Mouse (Mus musculus) heart, adult 2 months (tissue): ENCODE measurements around the gene Usp36. TPM values are rescaled to one million over a fixed set of nuclear protein-coding genes. Genes with fewer than 3 reads are reported as not detected.
A peak's percentile ranks its signal among the peaks of the same experiment; 100 is the strongest.

Source experiments
- DNase-seq, 2 experiments: peaks; one replicate each; pipeline ENCODE4 v3.0.0; 2021
- H3K27ac ChIP-seq: fragments of 200-600 bp; 2 replicates; pipeline ENCODE4 v1.8.1; 2022
- H3K27me3 ChIP-seq: fragments of 200-500 bp; 2 replicates; pipeline ENCODE4 v1.6.1; 2012; ENCODE audit warnings: mild to moderate bottlenecking, low read length, inconsistent platforms, mixed read lengths; ENCODE audit not compliant: control insufficient read depth, insufficient read depth
- H3K36me3 ChIP-seq: fragments of 200-500 bp; 2 replicates; pipeline ENCODE4 v1.6.1; 2012; ENCODE audit warnings: low read length, inconsistent platforms; ENCODE audit not compliant: control insufficient read depth, insufficient read depth
- H3K4me1 ChIP-seq: fragments of 200-500 bp; 2 replicates; pipeline ENCODE4 v1.6.1; 2011; ENCODE audit warnings: low read length; ENCODE audit not compliant: control insufficient read depth, insufficient read depth
- H3K4me3 ChIP-seq: fragments of 200-600 bp; 2 replicates; pipeline ENCODE4 v1.8.1; 2022
- H3K79me2 ChIP-seq: fragments of 200-500 bp; replicated peaks from 2 replicates; pipeline ENCODE4 v1.6.1; 2012; ENCODE audit warnings: mild to moderate bottlenecking, inconsistent platforms, low read length, moderate library complexity, mixed read lengths; ENCODE audit not compliant: control insufficient read depth, insufficient read depth
- H3K9ac ChIP-seq: fragments of 200-500 bp; 2 replicates; pipeline ENCODE4 v1.6.1; 2012; ENCODE audit warnings: low read depth, mild to moderate bottlenecking, control low read depth, inconsistent platforms, low read length, mixed read lengths
- CTCF ChIP-seq: fragments of 200-600 bp; IDR thresholded peaks from 2 replicates; pipeline ENCODE4 v1.8.1; 2022; ENCODE audit warnings: antibody characterized with exemption, mild to moderate bottlenecking, moderate library complexity
- EP300 ChIP-seq: fragments of 200-500 bp; IDR thresholded peaks from 2 replicates; pipeline ENCODE4 v1.6.1; 2011; ENCODE audit warnings: low read depth, low read length, control low read depth; ENCODE audit not compliant: insufficient read depth
- POLR2A ChIP-seq: fragments of 200-500 bp; IDR thresholded peaks from 2 replicates; pipeline ENCODE4 v1.6.1; 2011; ENCODE audit warnings: mild to moderate bottlenecking, low read depth, low read length, control low read depth; ENCODE audit not compliant: insufficient read depth
- WGBS: fragments of 180-500 bp; shearing (Covaris S2); methylation state at CpG from one replicate; pipeline ENCODE4 v1.1.7; 2018; 5-methylcytosine and 5-hydroxymethylcytosine counted together
- intact Hi-C: fragments of 180-260 bp; cut with DNase I; formaldehyde crosslinking; loops from one replicate; pipeline ENCODE4 v1.15.1; 2025
- polyA plus RNA-seq: library from polyadenylated mRNA; depleted of rRNA; stranded (reverse); fragments of >200 nt; gene quantifications from 2 replicates; pipeline ENCODE4 v1.2.3, GENCODE M21; 2012
- total RNA-seq, 2 experiments: library from RNA; stranded (reverse); gene quantifications; 2 replicates each; pipeline ENCODE4 v1.2.3; 2021

Gene Usp36
- total and polyA plus RNA-seq, 3 experiments: 10.3 to 15.5 (median 13.1) TPM

DNA sequence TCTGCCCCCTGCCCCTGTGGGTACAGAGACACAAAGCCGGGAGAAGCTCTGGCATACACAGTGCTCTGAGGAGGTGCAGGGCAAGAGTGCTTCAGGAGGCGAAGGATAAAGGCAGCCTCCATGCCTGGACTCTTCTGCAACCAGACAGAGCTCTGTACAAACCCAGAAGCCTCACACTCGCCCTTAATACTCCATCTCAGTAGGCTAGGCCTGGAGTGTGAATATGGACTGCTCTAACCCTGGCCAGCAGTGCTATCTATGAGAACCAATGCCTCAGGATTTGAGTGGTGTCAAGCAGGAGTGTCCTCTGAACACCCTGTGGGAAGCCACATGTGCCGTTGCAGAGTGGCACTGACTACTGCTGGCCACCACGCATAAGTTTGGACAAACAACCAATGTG is 38.9 kb upstream of the Usp36 start:
- 91% methylated on average over 5 of the region's 5 CpGs for WGBS
- DNase-seq: no peak
- Histone ChIP-seq H3K79me2 (no peaks in the 10 kb centered on the region), H3K27me3 (no peaks in the 10 kb centered on the region), H3K27ac (no peak overlapping the region), H3K4me3 (no peak overlapping the region), H3K9ac (no peak overlapping the region), H3K36me3 (no peaks in the 10 kb centered on the region), H3K4me1 (peaks cover 20% of the 10 kb centered on the region)
- no peak for TF ChIP-seq CTCF
- intact Hi-C loops: no loop called here

DNA sequence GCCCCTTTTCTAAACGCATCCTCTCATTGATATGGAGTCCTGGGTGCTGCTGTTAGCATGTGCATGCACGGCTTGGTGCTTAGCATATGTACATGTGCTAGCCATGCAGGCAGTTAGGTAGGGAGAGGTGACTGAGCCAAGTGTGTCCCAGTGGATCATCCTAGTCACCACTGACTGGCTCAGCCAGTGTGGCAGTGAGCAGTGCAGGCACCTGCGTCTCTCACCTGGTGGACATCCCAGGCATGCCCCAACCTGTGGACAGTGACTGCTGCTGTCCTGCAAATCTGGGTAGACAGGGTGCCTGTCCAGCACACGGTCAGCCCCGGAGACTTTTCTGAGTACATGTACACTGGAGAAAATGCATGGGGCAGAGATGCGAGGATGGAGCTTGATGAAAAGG is 38.5 kb upstream of the Usp36 start:
- peak overlapping the region; percentile 58; the same call in 1 of the 2 replicates for H3K27ac ChIP-seq
- intact Hi-C loops: no loop called here
- WGBS: 98% methylated on average over 6 of the region's 6 CpGs
- no peaks in the 10 kb centered on the region for H3K36me3 ChIP-seq
- TF ChIP-seq CTCF (no peak), POLR2A (no peak), EP300 (no peak)
- peaks cover 20% of the 10 kb centered on the region for H3K4me1 ChIP-seq
- no peak overlapping the region for H3K9ac ChIP-seq
- no peak overlapping the region for H3K4me3 ChIP-seq
- H3K79me2 ChIP-seq: no peaks in the 10 kb centered on the region
- H3K27me3 ChIP-seq: no peaks in the 10 kb centered on the region
- no peak for DNase-seq

DNA sequence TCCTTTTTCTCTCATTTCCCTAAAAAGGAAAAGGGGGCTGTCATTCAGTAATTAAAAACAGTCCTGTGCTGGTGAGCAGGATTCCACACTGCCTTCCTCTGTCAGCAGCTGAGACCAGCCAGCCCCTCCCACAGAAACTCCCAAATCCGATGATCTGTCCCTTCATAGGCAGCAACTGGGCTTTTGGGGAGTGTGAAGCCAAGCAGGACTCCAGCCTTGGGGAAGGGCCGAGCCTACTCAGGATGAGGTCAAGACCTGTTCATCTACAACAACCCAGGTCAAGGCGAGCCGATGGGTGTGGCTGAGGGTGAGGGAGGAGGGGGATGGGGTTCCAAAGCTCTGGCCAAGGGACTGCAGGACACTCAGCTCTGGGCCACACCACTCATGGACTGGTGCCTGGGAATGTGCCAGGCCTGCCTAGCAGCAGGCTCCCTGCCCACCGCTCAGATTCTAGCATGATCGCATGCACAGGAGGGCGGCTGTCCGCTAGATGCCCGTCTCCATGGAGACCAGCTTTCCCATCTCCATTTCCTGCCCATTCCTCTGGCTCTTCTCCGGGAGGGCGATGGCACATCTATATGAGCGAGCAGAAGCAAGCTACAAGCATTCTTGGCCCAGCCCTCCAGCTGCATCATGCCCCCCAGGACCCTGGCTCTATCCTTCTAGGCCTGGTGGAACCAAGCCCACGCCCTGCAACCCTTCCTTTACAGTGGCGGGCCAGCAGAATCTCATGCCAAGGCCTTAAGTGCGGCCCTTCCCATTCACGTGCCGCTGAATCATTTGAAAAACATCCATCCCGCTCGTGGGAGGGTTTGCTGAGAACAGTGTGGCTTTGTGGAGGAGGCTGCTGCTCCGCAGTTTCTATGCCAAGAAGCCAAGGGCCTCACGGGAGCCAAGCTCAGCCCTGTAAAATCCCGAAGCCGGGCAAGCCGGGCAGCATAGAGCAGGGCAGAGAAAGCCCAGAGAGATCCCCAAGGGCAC is 37.2 kb upstream of the Usp36 start:
- Histone ChIP-seq H3K9ac (no peak overlapping the region), H3K4me3 (no peak overlapping the region), H3K79me2 (no peaks in the 10 kb centered on the region), H3K27ac (peak overlapping the region; percentile 61), H3K27me3 (no peaks in the 10 kb centered on the region), H3K4me1 (peaks cover 21% of the 10 kb centered on the region), H3K36me3 (no peaks in the 10 kb centered on the region)
- DNase-seq: peak; percentile 70 to 84
- intact Hi-C loops: no loop called here
- TF ChIP-seq CTCF (no peak), POLR2A (no peak), EP300 (no peak; the same call in 1 of the 2 replicates)
- WGBS: 51% methylated on average over 24 of the region's 24 CpGs

DNA sequence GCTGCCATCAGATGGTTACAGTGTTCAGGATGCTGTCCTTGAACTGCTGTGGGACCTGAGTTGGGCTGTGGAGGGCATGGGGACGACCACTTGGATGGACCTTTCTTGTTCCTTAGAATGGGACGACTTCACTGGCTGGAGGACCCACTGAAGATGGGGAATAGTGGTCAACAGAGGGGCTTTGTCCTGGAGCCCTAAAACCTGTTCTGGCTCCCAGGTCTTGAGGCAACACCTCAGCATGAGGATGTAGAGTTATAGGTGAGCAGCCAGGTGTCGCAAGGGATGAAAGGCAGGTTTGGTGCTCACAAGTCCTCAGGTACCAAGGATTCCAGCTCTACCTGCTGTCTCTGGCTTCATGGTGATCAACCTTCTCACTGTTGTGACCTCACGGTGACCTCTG is 36.4 kb upstream of the Usp36 start:
- 92% methylated on average over 4 of the region's 4 CpGs for WGBS
- DNase-seq: no peak

DNA sequence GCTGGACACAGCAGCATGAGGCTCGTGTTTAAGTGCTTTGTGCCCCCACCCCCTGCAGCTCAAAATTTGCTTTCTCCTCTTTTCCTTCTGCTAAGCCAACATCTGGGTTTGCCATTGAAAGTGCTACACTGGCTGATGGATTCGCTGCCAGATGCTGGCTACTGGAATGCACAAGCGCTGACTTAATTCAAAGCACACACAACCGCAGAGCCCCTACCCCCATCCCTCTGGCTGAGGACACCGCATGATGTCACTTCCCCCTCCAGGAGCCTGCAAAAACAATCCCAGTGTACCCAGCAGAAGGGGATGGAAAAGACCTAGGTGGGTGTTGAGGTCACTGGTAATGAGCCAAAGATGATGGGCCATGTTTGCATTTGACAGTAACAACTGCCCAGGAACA is 34.5 kb upstream of the Usp36 start:
- Histone ChIP-seq H3K9ac (no peak overlapping the region), H3K4me1 (peaks cover 21% of the 10 kb centered on the region), H3K36me3 (no peaks in the 10 kb centered on the region), H3K27me3 (no peaks in the 10 kb centered on the region), H3K79me2 (no peaks in the 10 kb centered on the region), H3K27ac (peak overlapping the region; percentile 7), H3K4me3 (no peak overlapping the region)
- 43% methylated on average over 5 of the region's 5 CpGs for WGBS
- no peak for TF ChIP-seq EP300
- no peak for TF ChIP-seq POLR2A
- no peak for TF ChIP-seq CTCF
- intact Hi-C loops: no loop called here
- peak in 1 of 2 experiments; percentile 45 for DNase-seq

More for the DNA sequence above, 36.4 kb upstream of the Usp36 start:
- H3K79me2 ChIP-seq: no peaks in the 10 kb centered on the region
- intact Hi-C loops: no loop called here
- no peak overlapping the region; the same call in 1 of the 2 replicates for H3K27ac ChIP-seq
- H3K9ac ChIP-seq: no peak overlapping the region
- no peaks in the 10 kb centered on the region for H3K27me3 ChIP-seq
- TF ChIP-seq CTCF (no peak), POLR2A (no peak)
- peaks cover 21% of the 10 kb centered on the region for H3K4me1 ChIP-seq
- no peaks in the 10 kb centered on the region for H3K36me3 ChIP-seq
- H3K4me3 ChIP-seq: no peak overlapping the region

DNA sequence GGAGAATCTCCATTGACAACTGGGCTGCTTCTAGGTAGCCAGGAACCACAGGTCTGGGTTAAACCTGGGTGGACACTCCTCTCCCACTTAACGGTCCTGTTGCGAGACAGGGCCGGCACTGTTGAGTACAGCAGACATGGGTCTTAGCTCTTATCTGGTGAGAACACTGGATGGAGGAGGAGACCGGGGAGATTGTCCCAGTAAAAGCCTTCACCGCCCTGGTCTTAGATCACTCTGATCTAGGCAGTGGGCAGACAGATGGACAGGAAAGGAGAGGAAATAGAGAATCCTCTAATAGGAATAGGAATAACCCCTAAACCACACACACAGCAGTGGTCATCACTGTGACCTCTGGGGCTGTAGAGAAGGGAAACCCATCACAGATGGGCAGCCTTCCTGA is 33.9 kb upstream of the Usp36 start:
- H3K4me1 ChIP-seq: peaks cover 21% of the 10 kb centered on the region
- no peak overlapping the region for H3K4me3 ChIP-seq
- no peaks in the 10 kb centered on the region for H3K79me2 ChIP-seq
- H3K27me3 ChIP-seq: no peaks in the 10 kb centered on the region
- TF ChIP-seq CTCF (no peak), EP300 (no peak), POLR2A (no peak)
- 46% methylated on average over 5 of the region's 5 CpGs for WGBS
- H3K27ac ChIP-seq: peak overlapping the region; percentile 7
- no peaks in the 10 kb centered on the region for H3K36me3 ChIP-seq
- intact Hi-C loops: no loop called here
- no peak overlapping the region for H3K9ac ChIP-seq
- no peak for DNase-seq
